Mouse (Mus musculus) liver, embryonic 14.5 days (tissue): ENCODE measurements at regions not wholly inside any gene's neighbourhood (a gene's known extent, or its start where the extent isn't known, plus 50 kb on each side); places are given as distances from the start of the nearest gene placed in this dataset.

Source experiments
- CTCF ChIP-seq: IDR thresholded peaks from 2 replicates; pipeline ENCODE4 v1.5.1; 2016; ENCODE audit warnings: antibody characterized with exemption, low read depth, control low read depth
- EP300 ChIP-seq: IDR thresholded peaks from 2 replicates; pipeline ENCODE4 v1.6.1; 2016; ENCODE audit warnings: antibody characterized with exemption, low read depth

DNA sequence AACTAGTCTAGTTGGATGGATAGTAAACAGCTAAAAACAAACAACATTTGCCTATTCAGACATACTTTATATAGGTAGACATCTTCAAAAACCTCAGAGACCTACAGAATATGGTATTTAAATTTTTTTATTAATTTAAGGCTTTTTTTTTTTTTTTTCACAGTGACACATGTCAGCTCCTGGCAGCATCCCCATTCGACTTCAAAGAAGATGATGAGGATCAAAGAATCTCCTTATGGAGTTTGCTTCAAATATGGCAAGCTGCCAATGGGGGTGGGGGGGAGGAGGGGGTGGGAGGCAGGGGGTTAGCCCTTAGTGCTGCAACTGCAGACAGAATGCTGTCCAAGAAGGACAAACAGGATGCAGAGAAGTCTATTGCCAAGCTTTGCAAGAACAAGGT, 135.8 kb upstream of the Syt13 start:
- TF ChIP-seq CTCF (no peak), EP300 (no peak)
